Mouse (Mus musculus): ENCODE results near the gene Nmt2. TPM values are rescaled to one million over a fixed set of nuclear protein-coding genes. Genes with fewer than 3 reads are reported as not detected.

The Nmt2 gene
- polyA plus RNA-seq (2017; shearing (Covaris generic)), result 11.7 TPM

GRCm38 (mm10) chr2:3283602-3284472, at the start of gene Nmt2:
Gene Nmt2 (plus strand): TSS chr2:3284212.

GRCm38 (mm10) chr2:3332484-3333242, 48.7 kb downstream of the Nmt2 start, which contains the start of gene Rpp38:
Gene Rpp38 (minus strand): TSS chr2:3332643.

GRCm38 (mm10) chr2:3335611-3336301, 51.7 kb downstream of the Nmt2 start, which contains the start of gene Acbd7:
Gene Acbd7 (plus strand): TSS chr2:3336168.

Other genes with a start within 250 kb of the Nmt2 start
- not detected for gene Fam171a1, start 170.0 kb upstream of the Nmt2 start, polyA plus RNA-seq (2017; shearing (Covaris generic))
- gene Rpp38, start 48.4 kb downstream of the Nmt2 start, polyA plus RNA-seq (2017; shearing (Covaris generic)), result 21.2 TPM
- gene Acbd7, start 52.0 kb downstream of the Nmt2 start, polyA plus RNA-seq (2017; shearing (Covaris generic)), result not detected
- not detected for gene Olah, start 113.0 kb downstream of the Nmt2 start, polyA plus RNA-seq (2017; shearing (Covaris generic))
- not detected for gene Meig1, start 138.4 kb downstream of the Nmt2 start, polyA plus RNA-seq (2017; shearing (Covaris generic))
- gene Dclre1c, start 139.9 kb downstream of the Nmt2 start, polyA plus RNA-seq (2017; shearing (Covaris generic)), result 19.1 TPM
- 1.8 TPM for gene Suv39h2, start 190.8 kb downstream of the Nmt2 start, polyA plus RNA-seq (2017; shearing (Covaris generic))
- 4.4 TPM for gene Gm45902, start 228.6 kb downstream of the Nmt2 start, polyA plus RNA-seq (2017; shearing (Covaris generic))
- 109 TPM for gene Hspa14, start 228.6 kb downstream of the Nmt2 start, polyA plus RNA-seq (2017; shearing (Covaris generic))
- gene Cdnf, start 228.8 kb downstream of the Nmt2 start, polyA plus RNA-seq (2017; shearing (Covaris generic)), result 0.49 TPM